Mouse (Mus musculus): ENCODE results near the gene Scrg1. TPM values are rescaled to one million over a fixed set of nuclear protein-coding genes. Genes with fewer than 3 reads are reported as not detected.
"Not testable (repeated sequence)": the region's sequence is repeated elsewhere in the genome, so short reads cannot be mapped to it uniquely, and the experiment has no call there.

Scrg1 gene
- not detected in 2 replicates for polyA plus RNA-seq (2012; ENCODE audit: insufficient read depth, insufficient read length, missing spikeins)

DNA sequence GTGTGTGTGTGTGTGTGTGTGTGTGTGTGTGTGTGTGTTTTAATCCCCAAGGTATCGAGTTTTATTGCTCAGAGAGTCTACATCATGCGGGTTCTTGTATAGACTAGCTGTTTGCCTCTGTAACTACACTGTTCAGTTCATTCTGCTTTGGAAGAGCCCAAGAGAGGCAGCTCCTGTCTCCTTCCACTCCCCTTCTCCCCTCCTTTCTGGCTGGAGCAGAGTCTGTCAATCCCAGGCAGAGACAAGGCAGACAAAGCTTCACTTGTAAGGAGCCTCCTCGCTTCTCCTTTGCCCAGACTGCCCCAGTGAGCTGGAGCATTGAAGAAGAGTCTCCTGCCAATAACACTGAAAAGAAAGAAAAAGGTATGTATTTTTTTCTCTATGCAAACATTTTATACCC, at the start of gene Scrg1:
Scrg1 (plus strand) TSS at position 159 of the 400 bp plus-strand sequence.
- Histone ChIP-seq H3K27ac (replicated peaks; ENCODE audit: low read depth, low read length) (no peak within 1 kb of the TSS), H3K4me3 (ENCODE audit: insufficient read depth, low read depth, low read length) (no peak within 1 kb of the TSS), H3K4me1 (ENCODE audit: control insufficient read depth, insufficient read depth, insufficient read length, low read length) (no peaks in the 10 kb centered on the region)

DNA sequence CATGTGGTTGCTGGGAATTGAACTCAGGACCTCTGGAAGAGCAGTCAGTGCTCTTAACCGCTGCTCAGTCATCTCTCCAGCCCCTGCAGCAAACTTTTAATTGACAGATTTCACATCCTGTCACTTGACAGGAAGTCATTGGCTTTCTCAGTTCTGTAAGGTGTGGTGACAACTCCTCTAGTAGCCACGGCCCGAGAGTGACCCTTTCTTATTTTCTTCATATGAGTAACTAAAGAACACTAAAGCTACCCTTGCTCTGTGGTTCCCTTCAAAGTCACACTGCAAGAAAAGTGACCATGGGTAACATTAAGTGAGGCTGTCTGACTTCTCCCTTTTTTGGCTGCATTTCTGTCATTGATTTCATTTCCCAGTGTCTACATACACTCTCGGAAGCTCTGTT, 49.4 kb upstream of the Scrg1 start:
- Histone ChIP-seq H3K27ac (replicated peaks; ENCODE audit: low read depth, low read length) (no peak overlapping the region), H3K4me3 (ENCODE audit: insufficient read depth, low read depth, low read length) (no peak overlapping the region), H3K4me1 (ENCODE audit: control insufficient read depth, insufficient read depth, insufficient read length, low read length) (no peaks in the 10 kb centered on the region)

DNA sequence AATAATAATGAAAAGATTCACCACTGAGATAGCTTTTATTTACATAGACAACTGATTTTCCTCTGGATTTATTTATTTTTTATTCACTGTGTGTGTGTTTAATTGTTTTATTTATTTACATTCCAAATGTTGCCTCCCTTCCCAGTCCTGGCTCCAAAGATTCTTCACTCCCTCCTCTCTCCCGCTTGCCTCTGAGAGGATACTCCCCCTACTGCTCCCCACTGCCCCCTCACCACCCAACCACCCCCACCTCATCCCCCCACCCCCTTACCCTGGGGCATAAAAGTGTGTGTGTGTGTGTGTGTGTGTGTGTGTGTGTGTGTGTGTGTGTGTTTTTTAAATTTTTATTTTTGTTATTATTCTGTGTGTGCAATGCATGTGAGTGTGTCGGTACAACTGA, 46.4 kb upstream of the Scrg1 start:
- Histone ChIP-seq H3K4me3 (ENCODE audit: insufficient read depth, low read depth, low read length) (no peak overlapping the region), H3K27ac (replicated peaks; ENCODE audit: low read depth, low read length) (no peak overlapping the region), H3K4me1 (ENCODE audit: control insufficient read depth, insufficient read depth, insufficient read length, low read length) (no peaks in the 10 kb centered on the region)

DNA sequence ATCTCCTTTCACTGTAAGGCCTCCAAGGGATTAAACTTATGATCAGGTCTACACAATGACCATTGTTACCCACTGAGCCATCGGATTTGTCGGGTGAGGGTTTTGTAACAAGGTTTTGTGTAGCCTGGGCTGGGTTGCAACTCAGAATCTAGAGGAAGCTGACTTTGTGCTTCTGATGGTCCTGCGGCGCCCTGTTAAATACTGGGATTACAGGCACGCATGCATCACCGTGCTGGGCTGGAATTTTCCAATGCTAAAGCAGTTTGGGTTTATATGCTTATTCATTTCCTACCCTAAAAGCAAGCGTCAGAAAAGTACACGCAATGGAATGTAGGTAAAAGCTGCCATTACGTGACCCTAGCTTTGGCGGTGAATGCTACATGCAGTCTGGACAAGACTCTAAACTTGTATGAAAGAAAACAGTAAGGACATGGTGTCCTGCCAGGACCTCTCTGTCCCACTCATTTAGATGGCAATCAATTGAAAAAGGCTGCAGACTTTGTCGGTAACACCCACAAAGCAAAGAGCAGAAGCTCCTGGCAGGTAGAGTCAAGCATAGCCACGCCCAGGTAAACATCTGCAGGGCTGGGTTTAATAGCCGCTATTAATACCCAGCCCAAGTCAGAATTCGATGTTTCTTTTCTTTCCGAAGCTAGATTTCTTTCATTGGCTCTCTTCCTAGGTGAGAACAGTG, 45.8 kb upstream of the Scrg1 start:
- no peaks in the 10 kb centered on the region for H3K4me1 ChIP-seq (ENCODE audit: control insufficient read depth, insufficient read depth, insufficient read length, low read length)
- no peak overlapping the region for H3K27ac ChIP-seq (replicated peaks; ENCODE audit: low read depth, low read length)
- no peak overlapping the region for H3K4me3 ChIP-seq (ENCODE audit: insufficient read depth, low read depth, low read length)

DNA sequence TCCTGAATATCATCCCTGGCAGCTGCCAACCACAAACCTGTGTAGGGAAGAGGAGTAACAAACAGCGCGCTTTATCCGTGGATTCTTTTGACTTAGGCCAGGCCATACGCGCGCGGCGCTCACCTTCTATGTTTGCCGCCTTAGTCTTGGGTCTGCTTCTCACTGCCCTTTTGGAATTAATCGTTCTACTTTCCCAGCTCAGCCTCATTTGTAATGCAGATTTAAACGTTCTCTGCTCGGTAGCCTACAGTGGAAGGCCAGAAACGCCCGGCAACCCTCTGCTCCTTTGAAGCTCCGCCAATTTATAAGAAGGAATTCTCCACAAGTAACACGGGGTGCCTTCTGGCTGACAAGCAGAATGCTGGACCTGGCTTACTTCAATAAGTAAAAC, 45.3 kb upstream of the Scrg1 start:
- Histone ChIP-seq H3K27ac (replicated peaks; ENCODE audit: low read depth, low read length) (no peak overlapping the region), H3K4me3 (ENCODE audit: insufficient read depth, low read depth, low read length) (no peak overlapping the region), H3K4me1 (ENCODE audit: control insufficient read depth, insufficient read depth, insufficient read length, low read length) (no peaks in the 10 kb centered on the region)

DNA sequence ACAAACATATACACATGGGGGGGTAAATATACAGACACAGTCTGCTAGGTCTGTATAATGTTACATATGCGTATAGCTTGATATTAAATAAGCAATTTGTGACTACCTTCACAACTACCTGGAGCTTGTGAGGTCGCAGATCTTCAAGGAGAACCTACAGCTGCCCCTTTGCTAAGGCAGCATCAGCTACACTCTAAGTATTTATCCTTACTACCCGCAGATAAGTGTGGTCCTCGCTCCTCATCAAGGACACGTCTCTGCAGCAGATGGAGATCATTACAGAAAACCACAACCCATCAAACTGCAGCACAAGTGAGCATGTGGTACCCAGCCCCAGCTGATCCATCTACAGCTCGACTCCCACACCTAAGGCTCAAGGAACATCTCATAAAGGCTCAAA, 44.4 kb upstream of the Scrg1 start:
- no peaks in the 10 kb centered on the region for H3K4me1 ChIP-seq (ENCODE audit: control insufficient read depth, insufficient read depth, insufficient read length, low read length)
- no peak overlapping the region for H3K27ac ChIP-seq (replicated peaks; ENCODE audit: low read depth, low read length)
- no peak overlapping the region for H3K4me3 ChIP-seq (ENCODE audit: insufficient read depth, low read depth, low read length)

DNA sequence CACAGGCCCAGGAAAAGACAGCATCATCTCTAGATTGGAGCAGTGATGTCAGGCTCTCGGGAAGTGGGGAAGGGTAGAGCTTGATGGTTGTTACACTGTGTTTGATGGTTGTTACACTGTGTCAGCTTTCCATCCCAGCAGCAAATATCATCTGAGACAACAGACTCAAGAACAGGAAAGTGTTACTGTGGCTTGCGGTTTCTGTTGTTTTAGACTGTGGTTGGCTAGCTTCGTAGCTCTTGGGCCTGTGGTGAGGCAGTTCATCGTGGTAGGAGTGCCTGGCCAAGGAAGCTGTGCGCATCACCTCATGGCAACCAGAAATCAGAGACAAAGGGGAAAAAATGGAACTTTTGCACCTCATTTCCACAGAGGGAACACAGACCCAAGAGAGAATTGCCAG, 38.9 kb upstream of the Scrg1 start:
- Histone ChIP-seq H3K27ac (replicated peaks; ENCODE audit: low read depth, low read length) (no peak overlapping the region), H3K4me1 (ENCODE audit: control insufficient read depth, insufficient read depth, insufficient read length, low read length) (no peaks in the 10 kb centered on the region), H3K4me3 (ENCODE audit: insufficient read depth, low read depth, low read length) (no peak overlapping the region)

DNA sequence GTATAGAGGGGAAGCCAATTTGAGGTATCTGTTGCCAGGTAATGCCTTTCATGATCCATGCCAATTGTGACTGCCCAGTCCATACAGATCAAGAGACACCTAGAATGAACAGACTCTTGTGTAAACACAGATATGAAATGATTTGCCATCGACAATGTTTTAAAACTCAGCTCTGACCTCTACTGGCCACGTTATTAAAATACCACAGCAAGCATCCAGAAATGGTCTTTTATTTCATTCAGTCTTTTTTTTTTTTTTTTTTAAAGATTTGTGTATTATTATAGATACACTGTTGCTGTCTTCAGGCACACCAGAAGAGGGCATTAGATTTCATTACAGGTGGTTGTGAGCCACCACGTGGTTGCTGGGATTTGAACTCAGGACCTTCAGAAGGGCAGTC, 29.6 kb upstream of the Scrg1 start:
- Histone ChIP-seq H3K4me1 (ENCODE audit: control insufficient read depth, insufficient read depth, insufficient read length, low read length) (no peaks in the 10 kb centered on the region), H3K4me3 (ENCODE audit: insufficient read depth, low read depth, low read length) (no peak overlapping the region), H3K27ac (replicated peaks; ENCODE audit: low read depth, low read length) (no peak overlapping the region)

DNA sequence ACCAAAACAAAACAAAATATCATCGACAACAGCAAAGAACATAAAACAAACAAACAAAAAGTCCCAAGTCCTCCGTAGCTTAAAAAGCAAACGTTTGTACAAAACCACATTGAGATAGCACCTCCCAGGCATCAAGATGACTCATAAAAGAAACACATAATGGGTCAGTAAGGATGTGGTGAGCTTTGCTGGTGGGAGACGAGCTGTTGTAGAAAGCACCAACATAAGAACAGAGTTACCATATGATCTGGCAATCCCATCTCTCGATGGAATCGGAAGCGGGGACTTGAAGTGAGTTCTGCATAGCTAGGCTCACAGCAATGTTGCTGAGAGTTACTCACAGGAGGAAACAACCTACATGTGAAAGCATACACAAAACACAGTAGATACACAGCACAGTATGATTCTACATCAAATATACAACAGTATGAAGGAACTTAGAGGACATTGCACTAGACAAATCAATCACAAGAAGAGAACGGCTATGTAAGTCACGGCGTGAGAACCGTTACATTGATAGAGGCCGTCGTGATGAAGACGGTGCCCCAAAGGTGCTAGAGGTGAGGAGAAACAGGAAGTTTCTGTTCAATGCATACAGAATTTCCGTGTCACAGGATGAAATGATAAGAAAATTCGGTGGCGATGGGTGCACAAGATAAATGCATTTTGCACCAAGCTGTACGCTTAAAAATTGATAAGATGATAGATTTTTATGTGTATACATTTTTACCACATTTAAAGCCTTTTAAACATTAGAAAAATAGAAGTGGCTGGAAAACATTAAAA, 27.9 kb upstream of the Scrg1 start:
- no peaks in the 10 kb centered on the region for H3K4me1 ChIP-seq (ENCODE audit: control insufficient read depth, insufficient read depth, insufficient read length, low read length)
- no peak overlapping the region for H3K4me3 ChIP-seq (ENCODE audit: insufficient read depth, low read depth, low read length)
- no peak overlapping the region for H3K27ac ChIP-seq (replicated peaks; ENCODE audit: low read depth, low read length)

DNA sequence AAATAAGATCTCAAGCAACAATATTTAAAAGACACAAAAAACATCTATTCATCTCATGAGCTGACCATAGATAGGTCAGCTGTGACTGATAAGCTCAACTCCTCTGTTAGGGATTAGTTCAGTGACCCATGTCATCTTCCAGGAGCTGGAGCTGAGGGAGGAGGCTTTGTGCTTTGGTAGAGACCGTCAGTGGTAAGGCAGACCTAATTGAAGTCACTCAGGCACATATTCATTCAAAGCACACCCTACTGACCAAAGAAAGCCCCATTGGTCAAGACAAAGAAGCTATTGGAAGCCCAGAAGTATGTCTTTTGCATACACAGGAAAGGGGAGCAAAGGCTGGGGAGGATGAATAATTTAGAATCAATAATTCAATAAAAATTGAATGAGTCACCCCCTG, 27.2 kb upstream of the Scrg1 start:
- Histone ChIP-seq H3K4me3 (ENCODE audit: insufficient read depth, low read depth, low read length) (no peak overlapping the region), H3K27ac (replicated peaks; ENCODE audit: low read depth, low read length) (no peak overlapping the region), H3K4me1 (ENCODE audit: control insufficient read depth, insufficient read depth, insufficient read length, low read length) (no peaks in the 10 kb centered on the region)

DNA sequence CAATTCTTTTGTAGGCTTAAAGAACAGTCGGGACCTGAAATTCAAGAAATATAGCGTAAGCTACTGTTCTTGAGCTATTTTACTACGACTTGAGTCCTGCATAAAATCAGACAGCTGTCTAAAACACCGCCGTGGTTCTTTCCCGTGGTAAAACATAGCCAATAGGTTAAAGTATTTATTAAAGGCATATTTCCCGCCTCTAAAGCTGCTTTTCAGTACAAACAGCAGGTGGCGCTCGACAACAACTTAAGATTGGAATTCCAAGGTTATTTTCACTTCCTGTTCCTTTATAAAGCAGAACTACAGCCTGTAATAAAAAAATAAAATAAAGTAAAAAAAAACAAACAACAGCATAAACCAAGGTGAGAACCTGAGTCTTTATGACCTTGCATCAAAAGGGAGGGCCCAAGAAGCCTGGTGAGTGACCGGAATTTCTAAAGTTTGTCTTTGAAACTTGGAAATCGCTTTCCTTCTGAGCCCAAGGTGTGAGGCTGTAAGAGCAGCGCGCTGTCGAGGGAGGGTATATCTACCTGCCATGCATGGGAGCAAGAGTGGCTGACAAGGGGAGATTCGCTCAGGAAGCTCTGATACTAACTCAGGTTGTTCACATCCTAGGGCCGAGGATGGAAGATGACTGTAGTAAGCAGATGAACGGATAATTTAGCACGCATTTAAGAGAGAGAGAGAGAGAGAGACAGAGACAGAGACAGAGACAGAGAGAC, 26.4 kb upstream of the Scrg1 start:
- Histone ChIP-seq H3K27ac (replicated peaks; ENCODE audit: low read depth, low read length) (no peak overlapping the region), H3K4me3 (ENCODE audit: insufficient read depth, low read depth, low read length) (no peak overlapping the region), H3K4me1 (ENCODE audit: control insufficient read depth, insufficient read depth, insufficient read length, low read length) (no peaks in the 10 kb centered on the region)

DNA sequence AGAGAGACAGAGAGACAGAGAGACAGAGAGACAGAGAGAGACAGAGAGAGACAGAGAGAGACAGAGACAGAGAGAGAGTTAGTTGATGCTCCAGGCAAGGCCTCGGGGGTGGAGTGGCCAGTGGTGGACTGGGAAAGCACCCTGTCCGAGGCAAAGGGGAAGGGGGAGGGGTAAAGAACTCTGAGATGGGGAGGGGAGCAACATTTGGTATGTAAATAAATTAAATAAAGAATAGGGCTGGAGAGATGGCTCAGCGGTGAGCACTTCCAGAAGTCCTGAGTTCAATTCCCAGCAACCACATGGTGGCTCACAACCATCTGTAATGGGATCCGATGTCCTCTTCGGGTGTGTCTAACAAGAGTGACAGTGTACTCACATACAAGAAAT, 25.8 kb upstream of the Scrg1 start:
- not testable (repeated sequence) for H3K4me3 ChIP-seq (ENCODE audit: insufficient read depth, low read depth, low read length); H3K27ac ChIP-seq (replicated peaks; ENCODE audit: low read depth, low read length); H3K4me1 ChIP-seq (ENCODE audit: control insufficient read depth, insufficient read depth, insufficient read length, low read length)

DNA sequence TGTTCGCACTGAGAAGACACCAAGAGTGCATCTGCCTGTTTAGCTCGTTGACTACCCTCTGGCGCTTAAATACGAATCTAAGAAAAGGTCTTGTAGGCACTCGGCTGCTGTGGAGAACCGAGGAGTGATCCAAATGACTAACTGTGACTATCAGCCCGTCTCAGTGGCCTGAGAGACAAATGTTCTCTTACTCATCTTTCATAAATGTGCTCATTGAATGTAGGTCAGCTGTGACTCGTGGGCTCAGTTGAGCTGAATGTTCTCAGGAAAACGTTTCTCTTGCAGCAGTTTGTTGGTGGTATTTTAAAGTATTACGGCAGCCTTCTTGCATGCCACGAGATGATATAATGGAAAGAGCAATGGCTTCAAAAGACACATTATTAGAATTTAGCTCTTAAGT, 24.8 kb upstream of the Scrg1 start:
- H3K27ac ChIP-seq (replicated peaks; ENCODE audit: low read depth, low read length), result no peak overlapping the region
- no peaks in the 10 kb centered on the region for H3K4me1 ChIP-seq (ENCODE audit: control insufficient read depth, insufficient read depth, insufficient read length, low read length)
- H3K4me3 ChIP-seq (ENCODE audit: insufficient read depth, low read depth, low read length), result no peak overlapping the region

DNA sequence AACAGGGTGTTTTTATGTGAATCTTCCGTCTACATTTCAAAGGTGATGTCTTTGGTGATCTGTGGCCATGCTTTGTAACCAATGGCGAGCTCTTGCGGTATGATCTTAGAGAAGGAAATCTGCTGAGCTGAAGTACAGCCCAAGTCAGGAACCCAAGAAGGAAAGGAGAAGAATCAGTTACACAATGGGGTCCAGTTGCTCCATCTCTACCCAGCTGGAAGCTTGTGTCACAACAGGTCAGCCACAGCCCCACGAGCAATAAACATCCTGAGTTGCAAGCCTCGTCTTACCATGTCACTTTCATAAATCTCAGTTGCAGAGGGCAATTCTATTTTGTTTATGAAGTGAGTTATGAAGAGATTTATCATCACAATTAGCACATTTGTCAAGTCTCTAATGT, 22.9 kb upstream of the Scrg1 start:
- Histone ChIP-seq H3K4me1 (ENCODE audit: control insufficient read depth, insufficient read depth, insufficient read length, low read length) (no peaks in the 10 kb centered on the region), H3K4me3 (ENCODE audit: insufficient read depth, low read depth, low read length) (no peak overlapping the region), H3K27ac (replicated peaks; ENCODE audit: low read depth, low read length) (no peak overlapping the region)

DNA sequence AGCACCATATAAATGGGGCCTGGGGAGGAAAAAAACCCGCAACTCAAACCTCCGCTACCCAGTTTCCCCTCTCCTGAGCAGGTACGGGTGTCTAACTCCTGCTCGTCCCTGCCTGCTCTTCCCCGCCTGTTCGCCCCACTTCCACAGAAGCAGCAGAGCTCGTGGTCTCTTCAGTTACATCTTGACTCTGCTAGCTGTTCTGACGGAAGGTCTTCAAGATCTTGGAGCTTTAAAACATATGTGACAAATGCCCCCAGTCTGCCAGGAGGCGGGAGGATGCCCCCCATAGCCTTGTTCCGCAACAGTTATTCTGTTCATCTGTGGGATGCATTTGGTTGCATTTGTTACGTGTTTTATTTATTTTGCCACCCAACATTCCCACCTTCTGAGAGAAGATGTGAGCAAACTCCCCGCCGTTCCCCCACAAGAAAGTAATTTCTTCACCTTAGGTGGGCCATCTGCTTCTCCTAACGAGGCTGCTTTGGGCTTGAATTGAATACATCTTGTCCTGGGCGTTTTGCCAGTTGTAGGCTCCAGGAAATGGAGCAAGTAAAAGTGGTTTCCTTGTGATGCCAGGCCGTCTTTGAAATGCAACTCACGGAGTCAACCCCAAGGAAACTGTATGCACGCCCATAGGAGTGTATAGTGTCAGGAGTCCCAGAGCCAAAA, 19.8 kb upstream of the Scrg1 start:
- Histone ChIP-seq H3K4me3 (ENCODE audit: insufficient read depth, low read depth, low read length) (no peak overlapping the region), H3K27ac (replicated peaks; ENCODE audit: low read depth, low read length) (no peak overlapping the region)

More for the DNA sequence above, 19.8 kb upstream of the Scrg1 start:
- H3K4me1 ChIP-seq (ENCODE audit: control insufficient read depth, insufficient read depth, insufficient read length, low read length), result no peaks in the 10 kb centered on the region
